Mouse (Mus musculus) kidney, postnatal 0 days (tissue): ENCODE measurements around the gene Gng7. TPM values are rescaled to one million over a fixed set of nuclear protein-coding genes. Genes with fewer than 3 reads are reported as not detected.

Experiments used
- ATAC-seq: fragments of 200-750 bp; cut with Nextera tagmentation; replicated peaks from 2 replicates; pipeline ENCODE4 v1.8.0; 2017; ENCODE audit warnings: low read depth, moderate number of reproducible peaks, moderate TSS enrichment, moderate library complexity; ENCODE audit not compliant: low FRiP score
- DNase-seq: peaks from one replicate; pipeline ENCODE4 v3.0.0-alpha.2; 2016; ENCODE audit warnings: low spot score
- H3K27ac ChIP-seq: fragments of 300-500 bp; sonication (generic); 2 replicates; pipeline ENCODE4 v1.5.1; 2014; ENCODE audit warnings: mild to moderate bottlenecking
- H3K27me3 ChIP-seq: fragments of 300-500 bp; sonication (generic); 2 replicates; pipeline ENCODE4 v1.6.1; 2014; ENCODE audit warnings: low read length, mixed read lengths; ENCODE audit not compliant: insufficient read depth
- H3K36me3 ChIP-seq: fragments of 300-500 bp; sonication (generic); 2 replicates; pipeline ENCODE4 v1.6.1; 2014; ENCODE audit warnings: low read length, mixed read lengths; ENCODE audit not compliant: insufficient read depth
- H3K4me1 ChIP-seq: fragments of 300-500 bp; sonication (generic); replicated peaks from 2 replicates; pipeline ENCODE4 v1.6.1; 2014; ENCODE audit warnings: antibody characterized with exemption, low read length, mixed read lengths; ENCODE audit not compliant: insufficient read depth
- H3K4me2 ChIP-seq: fragments of 300-500 bp; sonication (generic); 2 replicates; pipeline ENCODE4 v1.6.1; 2014; ENCODE audit warnings: mild to moderate bottlenecking, low read length, moderate library complexity, mixed read lengths
- H3K4me3 ChIP-seq: fragments of 300-500 bp; sonication (generic); replicated peaks from 2 replicates; pipeline ENCODE4 v1.5.1; 2014; ENCODE audit warnings: low read depth, low read length
- H3K9ac ChIP-seq: fragments of 300-500 bp; sonication (generic); 2 replicates; pipeline ENCODE4 v1.6.1; 2014; ENCODE audit warnings: low read depth, low read length
- H3K9me3 ChIP-seq: fragments of 300-500 bp; sonication (generic); replicated peaks from 2 replicates; pipeline ENCODE4 v1.6.1; 2016; ENCODE audit warnings: low read length, inconsistent platforms, mixed read lengths
- CTCF ChIP-seq: IDR thresholded peaks from 2 replicates; pipeline ENCODE4 v1.5.1; 2016; ENCODE audit warnings: antibody characterized with exemption, low read depth, mild to moderate bottlenecking, moderate library complexity
- WGBS: fragments of 180-500 bp; shearing (Covaris S2); extraction: QIAGEN DNeasy Blood & Tissue Kit; methylation state at CpG from one replicate; pipeline ENCODE4 v1.1.7; 2014; 5-methylcytosine and 5-hydroxymethylcytosine counted together
- polyA plus RNA-seq: library from polyadenylated mRNA; unstranded; fragments of >200 nt; fragmentation: Nextera tagmentation; extraction: Ambion mirVana; gene quantifications from 2 replicates; pipeline ENCODE4 v1.2.1, GENCODE M21; 2015

Gene Gng7
- polyA plus RNA-seq, 1 experiment from 2014 or later = 3.4 TPM

- Histone ChIP-seq H3K4me2 (no peak overlapping the region), H3K36me3 (peaks cover 16% of the 10 kb centered on the region), H3K27ac (no peak overlapping the region), H3K9me3 (no peaks in the 10 kb centered on the region), H3K9ac (no peak overlapping the region), H3K27me3 (peaks cover 17% of the 10 kb centered on the region; the same call in 1 of the 2 replicates), H3K4me1 (0 out of 2 replicates have a peak, but pooled peaks cover 4% of the 10 kb centered on the region), H3K4me3 (no peak overlapping the region)
- no peak for TF ChIP-seq CTCF
- no peak for ATAC-seq
- WGBS = 69% methylated on average over 4 of the region's 4 CpGs
- no peak for DNase-seq
These were observed 12.6 kb upstream of the Gng7 start for GRCm38 (mm10) chr10:81027331-81027730.

- Histone ChIP-seq H3K9ac (no peak overlapping the region), H3K9me3 (no peaks in the 10 kb centered on the region), H3K4me3 (no peak overlapping the region), H3K4me1 (0 out of 2 replicates have a peak, but pooled peaks cover 4% of the 10 kb centered on the region), H3K27ac (no peak overlapping the region), H3K36me3 (peaks cover 13% of the 10 kb centered on the region), H3K4me2 (no peak overlapping the region), H3K27me3 (peaks cover 22% of the 10 kb centered on the region; the same call in 1 of the 2 replicates)
- no peak for ATAC-seq
- DNase-seq = no peak
- WGBS = 91% methylated on average over 5 of the region's 5 CpGs
- TF ChIP-seq CTCF = no peak
These were observed 12.1 kb upstream of the Gng7 start for GRCm38 (mm10) chr10:81026857-81027256.

- H3K9ac ChIP-seq = no peak within 1 kb of the TSS
- WGBS = 54% methylated on average over 10 of the region's 12 CpGs
- ATAC-seq = no peak
These were observed 11.0 kb upstream of the Gng7 start, which contains the start of gene Diras1 for GRCm38 (mm10) chr10:81025639-81026275. TSS of gene Diras1 (minus strand) at chr10:81025662.

GRCm38 (mm10) chr10:81025047-81025621 lies 10.4 kb upstream of the Gng7 start:
- no peak for DNase-seq
- Histone ChIP-seq H3K9me3 (no peaks in the 10 kb centered on the region), H3K27me3 (peaks cover 22% of the 10 kb centered on the region; the same call in 1 of the 2 replicates), H3K27ac (no peak overlapping the region), H3K9ac (no peak overlapping the region), H3K4me2 (peak overlapping the region; percentile 50), H3K4me3 (no peak overlapping the region), H3K36me3 (no peaks in the 10 kb centered on the region), H3K4me1 (0 out of 2 replicates have a peak, but pooled peaks cover 4% of the 10 kb centered on the region)
- WGBS = 2% methylated on average over 35 of the region's 43 CpGs
- no peak for TF ChIP-seq CTCF
- ATAC-seq = 0 out of 2 replicates have a peak, but pooled peaks have one; percentile 37

More at GRCm38 (mm10) chr10:81025639-81026275, 11.0 kb upstream of the Gng7 start, which contains the start of gene Diras1:
- Histone ChIP-seq H3K4me1 (0 out of 2 replicates have a peak, but pooled peaks cover 4% of the 10 kb centered on the region), H3K4me2 (peak within 1 kb of the TSS; percentile 50), H3K27ac (no peak within 1 kb of the TSS), H3K36me3 (peaks cover 4% of the 10 kb centered on the region; the same call in 1 of the 2 replicates), H3K27me3 (peaks cover 22% of the 10 kb centered on the region; the same call in 1 of the 2 replicates), H3K9me3 (no peaks in the 10 kb centered on the region), H3K4me3 (no peak within 1 kb of the TSS)
- no peak for TF ChIP-seq CTCF
- no peak for DNase-seq

- no peak overlapping the region for H3K4me2 ChIP-seq
- H3K36me3 ChIP-seq = no peaks in the 10 kb centered on the region
- H3K9me3 ChIP-seq = no peaks in the 10 kb centered on the region
- H3K27ac ChIP-seq = no peak overlapping the region
- no peak overlapping the region for H3K4me3 ChIP-seq
- DNase-seq = no peak
- H3K4me1 ChIP-seq = 0 out of 2 replicates have a peak, but pooled peaks cover 4% of the 10 kb centered on the region
- 76% methylated on average over 5 of the region's 5 CpGs for WGBS
- no peak overlapping the region for H3K9ac ChIP-seq
- H3K27me3 ChIP-seq = peaks cover 22% of the 10 kb centered on the region; the same call in 1 of the 2 replicates
- TF ChIP-seq CTCF = no peak
- no peak for ATAC-seq
These were observed 9.7 kb upstream of the Gng7 start for GRCm38 (mm10) chr10:81024346-81024937.

GRCm38 (mm10) chr10:81022744-81023143 lies 8.0 kb upstream of the Gng7 start:
- H3K4me2 ChIP-seq = no peak overlapping the region
- ATAC-seq (no peak), DNase-seq (no peak)
- no peaks in the 10 kb centered on the region for H3K36me3 ChIP-seq
- H3K27ac ChIP-seq = no peak overlapping the region
- no peak overlapping the region for H3K4me3 ChIP-seq
- WGBS = 69% methylated on average over 8 of the region's 8 CpGs
- no peak overlapping the region for H3K9ac ChIP-seq
- H3K9me3 ChIP-seq = no peaks in the 10 kb centered on the region
- TF ChIP-seq CTCF = peak; percentile 39; the same call in 1 of the 2 replicates
- peaks cover 22% of the 10 kb centered on the region; the same call in 1 of the 2 replicates for H3K27me3 ChIP-seq
- H3K4me1 ChIP-seq = 0 out of 2 replicates have a peak, but pooled peaks cover 4% of the 10 kb centered on the region
